Mouse (Mus musculus): Measurements from ENCODE around the gene Itgb2l. TPM values are rescaled to one million over a fixed set of nuclear protein-coding genes. Genes with fewer than 3 reads are reported as not detected.

Gene Itgb2l
- polyA plus RNA-seq, 1 experiment, result 1.5 TPM

GRCm38 (mm10) chr16:96372752-96373118 is 70.7 kb downstream of the Itgb2l start:
- Histone ChIP-seq H3K27ac (ENCODE audit: insufficient read depth, low read length) (no peak overlapping the region), H3K4me1 (ENCODE audit: control insufficient read depth, insufficient read depth, insufficient read length) (peaks cover 4% of the 10 kb centered on the region; the same call in 1 of the 2 replicates), H3K36me3 (ENCODE audit: control insufficient read depth, insufficient read depth, low read length) (no peaks in the 10 kb centered on the region), H3K4me3 (ENCODE audit: extremely low read depth, insufficient read depth, insufficient read length) (no peak overlapping the region), H3K27me3 (ENCODE audit: control insufficient read depth, insufficient read depth, low read length) (no peaks in the 10 kb centered on the region)
- WGBS, result 52% methylated on average over 8 of the region's 8 CpGs
- no peak for DNase-seq (ENCODE audit: low read depth in 1 of 2, low spot score in 2 of 2)
- TF ChIP-seq CTCF (IDR thresholded peaks at IDR 0.05; ENCODE audit: extremely low read depth, insufficient read depth, insufficient read length, insufficient replicate concordance), result no peak
- TF ChIP-seq POLR2A (IDR thresholded peaks at IDR 0.05; ENCODE audit: low read depth, low read length), result no peak

Other genes with a start within 250 kb of the Itgb2l start
- gene Sh3bgr, start 243.2 kb downstream of the Itgb2l start, polyA plus RNA-seq (2012; rRNA removed), result 1.2 and 1.9 TPM in 2 replicates
- gene B3galt5, start 207.8 kb downstream of the Itgb2l start, polyA plus RNA-seq (2012; rRNA removed), result 0.07 and 0.13 TPM in 2 replicates
- 0.33 TPM in 2 replicates for gene Pcp4, start 24.0 kb upstream of the Itgb2l start, polyA plus RNA-seq (2012; rRNA removed)

All from spleen, adult 2 months (tissue).